Mouse (Mus musculus): ENCODE measurements around the gene Bcan. TPM values are rescaled to one million over a fixed set of nuclear protein-coding genes. Genes with fewer than 3 reads are reported as not detected.
A peak's percentile ranks its signal among the peaks of the same experiment; 100 is the strongest.

Gene Bcan
- total RNA-seq, 2 experiments from 2014 or later, result 45.9 to 47.8 TPM

DNA sequence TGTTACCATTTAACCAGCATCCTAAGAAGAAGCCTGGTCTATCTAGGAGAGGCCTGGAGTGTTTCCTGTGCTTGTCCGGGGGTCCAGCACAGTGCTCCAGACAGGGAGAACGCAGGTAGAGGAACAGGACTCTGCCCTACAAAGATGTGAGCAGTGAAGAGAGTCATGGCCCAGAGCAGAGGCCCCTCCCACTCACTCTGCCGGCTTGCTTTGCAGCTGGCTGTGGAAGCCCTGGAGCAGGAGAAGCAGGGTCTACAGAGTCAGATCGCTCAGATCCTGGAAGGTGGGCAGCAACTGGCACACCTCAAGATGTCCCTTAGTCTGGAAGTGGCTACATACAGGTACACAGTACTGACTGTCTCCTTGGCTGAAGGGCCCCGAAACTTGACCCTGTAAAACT lies 27.3 kb downstream of the Bcan start:
- no peak for DNase-seq

DNA sequence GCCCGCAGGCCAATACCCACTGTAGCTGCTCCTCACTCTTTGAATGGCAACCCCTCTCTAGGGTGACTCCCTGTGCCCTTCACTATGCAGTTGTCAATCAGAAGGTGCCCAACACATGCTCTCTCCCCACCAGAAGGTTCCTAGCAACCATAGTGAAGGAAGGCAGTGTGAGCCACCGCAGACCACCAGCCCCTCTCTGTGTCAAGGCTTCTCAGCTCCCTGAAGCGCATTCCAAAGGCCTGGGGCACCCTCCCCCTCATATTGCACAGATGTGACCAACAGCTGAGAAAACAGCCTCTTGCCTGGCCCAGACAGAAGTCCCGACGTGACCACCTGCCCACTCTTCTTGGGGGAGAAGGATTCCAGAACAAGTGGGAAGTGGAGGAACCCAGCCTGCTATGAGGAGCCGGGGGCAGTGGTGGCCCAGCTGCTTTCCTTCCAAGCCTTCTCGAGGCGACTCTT lies 27.8 kb downstream of the Bcan start:
- DNase-seq, result no peak

DNA sequence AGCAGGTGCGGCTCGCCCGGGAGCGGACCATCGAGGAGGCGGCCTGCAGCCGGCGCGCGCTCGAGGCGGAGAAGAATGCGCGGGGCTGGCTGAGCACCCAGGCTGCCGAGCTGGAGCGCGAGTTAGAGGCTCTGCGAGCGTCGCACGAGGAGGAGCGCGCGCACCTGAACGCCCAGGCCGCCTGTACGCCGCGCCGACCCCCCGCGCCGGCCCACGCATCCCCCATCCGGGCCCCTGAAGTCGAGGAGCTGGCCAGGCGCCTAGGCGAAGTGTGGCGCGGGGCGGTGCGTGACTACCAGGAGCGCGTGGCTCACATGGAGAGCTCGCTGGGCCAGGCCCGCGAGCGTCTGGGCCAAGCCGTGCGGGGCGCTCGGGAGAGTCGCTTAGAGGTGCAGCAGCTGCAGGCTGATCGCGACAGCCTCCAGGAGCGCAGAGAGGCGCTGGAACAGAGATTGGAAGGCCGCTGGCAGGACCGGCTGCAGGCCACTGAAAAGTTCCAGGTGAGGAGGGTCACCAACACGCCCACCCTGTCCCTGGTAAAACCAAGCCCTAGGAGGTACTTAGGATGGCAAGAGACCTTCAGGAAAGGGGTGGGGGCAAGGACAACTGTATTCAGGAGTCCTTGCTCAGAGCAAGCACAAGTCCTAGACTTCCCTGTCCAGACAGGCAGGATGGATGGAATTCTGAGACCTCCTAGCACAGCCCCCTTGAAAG lies 28.4 kb downstream of the Bcan start:
- no peak for DNase-seq

DNA sequence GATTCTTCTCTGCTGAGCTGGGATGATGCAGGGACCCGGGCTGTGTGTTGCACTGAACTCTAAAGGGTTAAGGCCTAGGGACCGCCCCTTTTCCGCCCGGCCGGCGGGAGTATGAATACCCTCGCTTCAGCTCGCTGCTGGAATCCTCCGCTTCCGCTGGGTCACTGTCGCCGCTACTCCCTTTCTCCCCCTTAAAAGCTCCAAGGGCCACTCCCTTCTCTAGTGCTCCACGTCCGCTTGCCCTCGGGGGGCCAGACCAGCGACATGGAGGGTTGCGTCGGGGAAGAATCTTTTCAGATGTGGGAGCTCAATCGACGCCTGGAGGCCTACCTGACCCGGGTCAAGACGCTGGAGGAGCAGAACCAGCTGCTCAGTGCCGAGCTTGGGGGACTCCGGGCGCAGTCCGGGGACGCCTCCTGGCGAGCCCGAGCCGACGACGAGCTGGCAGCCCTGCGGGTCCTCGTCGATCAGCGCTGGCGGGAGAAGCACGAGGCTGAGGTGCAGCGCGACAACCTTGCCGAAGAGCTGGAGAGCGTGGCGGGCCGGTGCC lies 29.0 kb downstream of the Bcan start, which contains the start of gene Nes:
Gene Nes (plus strand): TSS at position 140 of the 550 bp plus-strand sequence.
- DNase-seq, result peak; percentile 55 to 70

DNA sequence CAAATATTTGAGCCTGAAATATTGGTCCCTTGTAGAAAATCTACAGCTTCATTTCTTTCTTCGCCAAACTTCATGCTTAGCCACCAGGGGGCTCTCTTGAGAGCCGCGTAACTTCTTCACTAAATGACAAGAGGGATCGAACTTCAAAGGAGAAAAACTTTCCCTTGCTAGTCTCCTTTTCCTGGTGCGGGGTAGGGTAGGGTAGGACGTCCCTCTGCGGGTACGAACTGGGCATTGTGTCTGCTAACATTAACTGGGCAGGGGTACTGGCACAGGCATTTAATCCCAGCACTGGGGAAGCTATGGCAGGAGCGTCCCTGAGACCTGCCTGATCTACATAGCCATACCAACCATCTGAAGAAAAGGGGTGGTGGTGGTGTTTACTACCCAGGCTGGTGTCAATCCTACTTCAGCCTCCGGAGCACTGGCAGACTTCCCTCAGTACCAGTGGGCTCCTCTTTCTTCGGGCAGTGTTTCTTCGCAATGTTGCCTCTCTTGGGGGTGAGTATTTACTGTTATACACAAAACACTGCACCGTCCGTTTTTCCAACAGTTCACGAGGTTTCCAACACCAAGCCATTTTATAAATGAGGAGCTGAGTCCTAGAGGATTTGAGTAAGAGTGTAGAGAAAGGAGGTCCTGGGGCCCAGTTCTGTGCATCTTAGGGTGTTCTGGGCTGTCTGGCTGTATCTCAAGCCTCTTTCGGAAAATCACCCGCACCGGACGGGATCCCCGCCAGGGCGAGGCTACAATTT lies 29.7 kb downstream of the Bcan start:
- peak; percentile 55 to 75 for DNase-seq

- DNase-seq, result peak; percentile 90 to 93
Measured at GRCm38 (mm10) chr3:87960586-87961191, 39.3 kb downstream of the Bcan start.

GRCm38 (mm10) chr3:87960191-87960585 lies 39.8 kb downstream of the Bcan start:
- DNase-seq, result no peak

DNA sequence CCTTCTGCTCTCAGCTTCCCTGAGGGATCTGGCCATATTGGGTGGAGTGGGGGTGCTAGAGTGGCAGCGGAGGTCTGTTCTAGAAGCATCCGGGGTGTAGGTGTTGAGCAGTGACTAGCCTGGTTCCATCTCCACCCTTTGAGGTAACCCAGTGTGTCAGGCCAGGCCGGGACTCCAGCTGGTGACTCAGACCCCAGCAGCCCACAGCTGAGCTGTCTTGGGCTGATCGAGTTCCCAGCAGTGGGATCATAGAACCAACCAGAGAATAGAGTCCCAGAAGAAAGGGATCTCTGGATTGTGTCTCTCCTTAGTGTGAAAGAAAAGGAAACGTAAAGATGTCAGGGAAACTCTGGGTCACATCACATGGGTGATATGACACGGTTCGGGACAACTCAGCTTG lies 40.7 kb downstream of the Bcan start:
- DNase-seq, result no peak

GRCm38 (mm10) chr3:87958967-87959366 lies 41.1 kb downstream of the Bcan start:
- DNase-seq, result no peak

DNA sequence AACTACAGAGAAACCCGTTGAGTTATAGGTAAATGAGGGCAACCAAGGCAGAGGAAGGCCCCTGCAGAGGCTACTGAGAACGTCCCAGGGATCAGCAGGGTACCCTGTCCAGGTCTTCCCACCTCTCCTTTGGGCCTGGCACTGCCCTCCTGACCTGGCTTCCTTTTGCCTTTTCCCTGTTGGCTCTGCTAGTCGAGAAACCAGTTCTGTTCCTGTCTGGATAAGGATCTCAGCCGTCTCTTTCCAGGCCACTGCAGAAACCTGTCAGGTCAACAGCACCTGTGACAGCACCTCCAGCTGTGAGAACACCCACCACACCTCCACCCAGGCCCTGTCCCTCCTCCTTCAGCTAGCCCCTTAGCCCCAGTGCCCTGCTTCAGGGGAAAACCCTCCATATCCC lies 41.6 kb downstream of the Bcan start:
- no peak for DNase-seq

DNA sequence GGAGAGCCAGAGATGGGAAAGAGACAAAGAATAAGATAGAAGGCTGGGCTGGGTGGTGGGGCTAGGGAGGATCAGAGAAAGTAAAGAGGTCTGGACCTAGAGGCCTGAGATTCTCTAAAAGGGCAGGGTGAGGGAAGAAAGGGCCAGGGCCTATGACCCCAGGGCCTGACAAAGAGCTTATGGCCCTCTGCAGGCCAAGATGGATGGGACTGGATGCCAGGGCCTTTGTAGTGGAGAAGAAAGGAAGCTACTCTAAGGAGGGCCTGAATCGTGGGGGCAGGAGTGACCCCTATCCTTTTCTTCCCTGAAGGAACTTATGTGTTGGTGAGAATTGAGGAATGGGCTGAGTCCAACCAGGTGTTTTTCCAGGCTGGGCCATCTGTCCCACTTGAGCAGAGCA lies 42.0 kb downstream of the Bcan start:
- DNase-seq, result no peak

DNA sequence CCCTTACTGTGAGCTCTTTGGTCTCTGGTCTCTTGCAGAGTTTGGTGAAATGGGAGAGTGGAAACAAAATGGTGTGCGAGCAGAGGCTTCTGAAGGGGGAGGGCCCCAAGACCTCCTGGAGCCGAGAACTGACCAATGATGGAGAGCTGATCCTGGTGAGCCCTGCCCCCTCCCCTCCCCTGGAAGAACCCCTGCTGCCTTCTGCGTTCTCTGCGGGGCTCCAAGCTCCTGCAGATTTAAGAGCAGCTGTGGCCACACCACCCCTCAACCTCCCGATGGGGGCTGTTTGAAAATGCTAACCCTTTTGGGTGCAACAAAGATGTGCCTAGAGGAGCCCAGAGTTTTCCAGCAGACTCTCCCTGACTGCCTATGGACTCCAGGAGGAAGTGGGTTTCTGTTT lies 47.6 kb downstream of the Bcan start:
- DNase-seq, result no peak

DNA sequence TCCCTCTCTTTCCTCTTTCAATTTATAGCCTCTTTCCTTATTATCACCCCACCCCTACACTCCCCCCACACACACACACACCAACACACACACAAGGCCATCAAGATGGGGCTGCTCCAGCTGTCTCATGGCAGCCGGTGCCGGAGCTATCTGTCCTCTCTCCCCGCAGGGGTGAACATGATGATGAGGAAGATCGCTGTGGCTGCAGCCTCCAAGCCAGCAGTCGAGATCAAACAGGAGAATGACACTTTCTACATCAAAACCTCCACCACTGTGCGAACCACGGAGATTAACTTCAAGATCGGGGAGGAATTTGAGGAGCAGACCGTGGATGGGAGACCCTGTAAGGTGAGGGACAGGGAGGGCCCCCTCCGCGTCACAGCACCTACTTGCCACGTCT lies 48.1 kb downstream of the Bcan start:
- no peak for DNase-seq

- DNase-seq, result no peak
Measured at GRCm38 (mm10) chr3:87949955-87950515, 50.0 kb downstream of the Bcan start.

DNA sequence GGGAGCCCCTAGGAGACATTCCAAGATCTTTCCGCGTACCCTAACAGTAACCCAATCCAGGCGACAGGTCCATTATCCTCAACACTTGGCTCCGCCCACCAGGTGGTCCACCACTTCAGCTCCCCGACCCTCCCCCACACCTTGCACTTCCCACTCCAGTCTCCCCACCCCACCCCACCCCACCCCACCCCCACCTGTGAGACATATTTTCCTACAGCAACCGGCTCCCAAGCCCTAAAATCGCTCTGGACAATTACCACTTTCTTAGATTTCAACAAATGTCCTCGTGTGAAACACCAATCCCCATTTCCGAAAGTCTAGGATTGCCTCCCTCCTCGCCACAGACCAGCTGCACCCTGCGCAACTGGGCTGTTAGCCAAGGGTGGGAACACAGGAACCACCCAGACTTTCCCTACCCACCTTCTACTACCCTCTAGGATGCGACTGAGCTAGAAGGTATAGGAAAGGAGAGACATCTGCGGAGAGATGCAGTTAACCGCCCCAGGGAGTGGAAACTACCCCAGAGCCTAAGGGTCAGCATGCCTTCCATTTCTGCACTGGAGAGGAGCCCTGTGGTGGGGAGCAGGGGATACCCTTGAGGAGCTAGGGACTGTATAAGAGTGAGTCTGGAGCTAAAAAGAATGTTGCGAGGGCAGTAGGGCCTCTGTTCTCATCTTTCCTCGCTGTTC lies 50.6 kb downstream of the Bcan start:
- DNase-seq, result no peak

DNA sequence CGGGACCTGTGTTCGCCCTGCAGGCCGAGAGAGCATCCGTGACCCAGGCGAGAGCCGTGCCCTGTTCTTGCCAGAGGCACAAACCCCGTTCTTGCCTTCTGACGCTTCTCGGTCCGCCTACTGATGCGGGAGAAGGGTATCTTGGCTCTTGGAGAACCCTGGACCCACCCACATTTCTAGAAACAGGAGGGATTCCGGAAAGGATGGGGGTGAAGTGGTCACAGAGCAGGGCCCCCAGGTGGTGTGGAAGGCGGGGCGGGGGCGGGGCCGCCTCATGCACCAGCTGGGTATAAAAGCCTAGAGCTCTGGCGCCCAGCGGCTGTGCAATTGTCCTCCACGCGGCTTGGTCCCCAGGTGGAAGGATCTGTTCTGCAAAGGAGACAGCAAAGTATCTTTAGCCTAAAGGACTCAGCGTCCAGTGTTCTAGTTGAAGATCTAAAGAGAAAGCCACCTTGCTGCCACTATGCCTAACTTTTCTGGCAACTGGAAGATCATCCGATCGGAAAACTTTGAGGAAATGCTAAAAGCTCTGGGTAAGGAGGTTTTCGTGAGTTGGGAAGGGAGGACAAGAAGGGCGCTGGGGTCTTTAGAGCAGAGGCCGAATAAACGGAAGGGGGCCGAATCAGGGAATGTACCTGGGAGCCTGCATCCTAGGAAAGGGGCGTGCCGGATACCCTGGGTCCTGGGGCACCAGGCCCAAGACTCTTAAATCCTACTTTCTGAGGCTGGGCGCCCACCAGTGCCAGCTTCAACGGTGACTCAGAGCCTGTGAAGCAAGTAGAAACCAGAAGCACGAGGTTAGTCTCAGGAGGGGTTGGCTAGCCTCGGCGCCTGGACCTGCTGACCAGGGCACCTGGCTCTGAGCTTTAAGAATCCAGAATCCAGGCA lies 51.4 kb downstream of the Bcan start, which contains the start of gene Crabp2:
Gene Crabp2 (plus strand): TSS at position 289 of the 888 bp plus-strand sequence.
- DNase-seq, result no peak

DNA sequence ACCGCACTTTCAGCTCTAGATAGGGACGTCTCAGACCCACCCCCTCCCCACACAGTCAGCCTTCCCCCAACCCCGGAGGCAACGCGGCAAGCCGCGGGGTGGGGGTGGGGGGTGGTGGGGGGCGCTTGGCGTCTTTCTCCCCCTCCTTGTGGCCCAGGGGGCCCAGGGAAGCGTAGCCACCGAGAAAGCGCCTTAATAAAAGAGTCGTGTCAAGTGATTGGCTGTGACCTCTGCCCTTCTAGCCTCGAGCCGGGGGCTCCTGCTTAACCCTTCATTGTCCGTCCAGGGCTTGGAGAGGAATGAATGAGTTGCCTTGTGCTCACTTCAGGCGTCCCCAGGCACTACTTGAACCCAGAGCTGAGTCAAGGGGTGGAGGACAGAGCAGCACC lies 52.2 kb downstream of the Bcan start:
- DNase-seq, result no peak

- no peak for DNase-seq
Measured at GRCm38 (mm10) chr3:87947056-87947810, 52.8 kb downstream of the Bcan start.

GRCm38 (mm10) chr3:87946541-87946860 lies 53.5 kb downstream of the Bcan start:
- no peak for DNase-seq
